Mouse (Mus musculus) MEL (cell line): ENCODE measurements at regions not wholly inside any gene's neighbourhood (a gene's known extent, or its start where the extent isn't known, plus 50 kb on each side); places are given as distances from the start of the nearest gene placed in this dataset.

Experiments
- CTCF ChIP-seq, 3 experiments: IDR thresholded peaks in 2 of 3; conservative IDR thresholded peaks in 1 of 3; 2 replicates each; pipeline ENCODE4 v1.5.1; 2011 to 2012; ENCODE audit warnings: low read length in 3 of 3, low read depth in 2 of 3, mild to moderate bottlenecking in 2 of 3, improper control_type of control experiment in 1 of 3, inconsistent platforms in 1 of 3, mixed read lengths in 1 of 3, moderate library complexity in 1 of 3; ENCODE audit not compliant: control insufficient read depth in 1 of 3, insufficient read depth in 1 of 3, poor library complexity in 1 of 3, severe bottlenecking in 1 of 3
- EP300 ChIP-seq, 2 experiments: IDR thresholded peaks; 2 replicates each; pipeline ENCODE4 v1.6.1; 2011; ENCODE audit warnings: improper control_type of control experiment in 2 of 2, low read length in 2 of 2, low read depth in 1 of 2, mild to moderate bottlenecking in 1 of 2
- JUND ChIP-seq: IDR thresholded peaks from 2 replicates; pipeline ENCODE4 v1.6.1; 2011; ENCODE audit warnings: low read depth, mild to moderate bottlenecking, improper control_type of control experiment, low read length
- MXI1 ChIP-seq: IDR thresholded peaks from 2 replicates; pipeline ENCODE4 v1.6.1; 2011; ENCODE audit warnings: mild to moderate bottlenecking, low read depth, low read length, improper control_type of control experiment
- POLR2A ChIP-seq, 2 experiments: IDR thresholded peaks; 2 replicates each; pipeline ENCODE4 v1.6.1; 2011 to 2012; ENCODE audit warnings: low read length in 2 of 2, mild to moderate bottlenecking in 2 of 2, control low read depth in 1 of 2, improper control_type of control experiment in 1 of 2, low read depth in 1 of 2, moderate library complexity in 1 of 2; ENCODE audit not compliant: control insufficient read depth in 1 of 2, insufficient read depth in 1 of 2, poor library complexity in 1 of 2
- POLR2AphosphoS2 ChIP-seq: IDR thresholded peaks from 2 replicates; pipeline ENCODE4 v1.6.1; 2011; ENCODE audit warnings: low read length, improper control_type of control experiment

DNA sequence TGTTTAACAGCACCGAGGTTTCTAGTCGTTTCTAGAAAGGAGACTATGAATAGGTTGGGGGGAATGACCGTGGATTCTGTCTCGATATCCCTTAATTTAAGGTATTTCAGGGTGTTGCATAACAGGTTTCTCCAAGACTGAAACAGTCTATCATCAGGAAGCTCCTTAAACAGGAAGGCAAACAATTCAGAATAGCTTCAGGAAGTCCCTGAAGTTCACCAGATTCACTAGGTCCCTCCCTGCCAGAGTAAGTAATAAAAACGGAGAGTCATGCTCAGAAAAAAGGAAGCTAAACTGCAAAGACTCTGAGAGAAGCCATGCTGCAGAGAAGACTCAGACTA, 339.9 kb downstream of the Foxo1 start:
- TF ChIP-seq POLR2AphosphoS2 (no peak), MXI1 (no peak), POLR2A (IDR thresholded peaks at IDR 0.05; ENCODE audit: control insufficient read depth in 1 of 2, insufficient read depth in 1 of 2, low read depth in 1 of 2, low read length in 2 of 2, poor library complexity in 1 of 2) (no peak), CTCF (IDR thresholded peaks at IDR 0.05 in 2 of 3, conservative IDR thresholded peaks at IDR 0.05 in 1 of 3; ENCODE audit: control insufficient read depth in 1 of 3, insufficient read depth in 1 of 3, low read depth in 2 of 3, low read length in 3 of 3, poor library complexity in 1 of 3, severe bottlenecking in 1 of 3) (no peak), JUND (no peak), EP300 (IDR thresholded peaks at IDR 0.05; ENCODE audit: low read depth in 1 of 2, low read length in 2 of 2) (no peak)
